Mouse (Mus musculus) heart, embryonic 12.5 days (tissue): ENCODE results near the gene Gm40460. TPM values are rescaled to one million over a fixed set of nuclear protein-coding genes. Genes with fewer than 3 reads are reported as not detected.
"Not testable (repeated sequence)": the region's sequence is repeated elsewhere in the genome, so short reads cannot be mapped to it uniquely, and the experiment has no call there.

Source experiments
- ATAC-seq: fragments of 200-750 bp; cut with Nextera tagmentation; 2 replicates; pipeline ENCODE4 v1.8.0; 2017; ENCODE audit warnings: moderate TSS enrichment, moderate library complexity; ENCODE audit not compliant: insufficient number of reproducible peaks, low FRiP score
- H3K27ac ChIP-seq: fragments of 300-500 bp; sonication (generic); 2 replicates; pipeline ENCODE4 v1.5.1; 2016; ENCODE audit warnings: mild to moderate bottlenecking, moderate library complexity; ENCODE audit not compliant: poor library complexity, severe bottlenecking
- H3K27me3 ChIP-seq: fragments of 300-500 bp; sonication (generic); replicated peaks from 2 replicates; pipeline ENCODE4 v1.6.1; 2016; ENCODE audit warnings: mild to moderate bottlenecking, moderate library complexity
- H3K36me3 ChIP-seq: fragments of 300-500 bp; sonication (generic); 2 replicates; pipeline ENCODE4 v1.6.1; 2016; ENCODE audit warnings: mild to moderate bottlenecking, moderate library complexity
- H3K4me1 ChIP-seq: fragments of 300-500 bp; sonication (generic); replicated peaks from 2 replicates; pipeline ENCODE4 v1.6.1; 2016; ENCODE audit warnings: mild to moderate bottlenecking
- H3K4me2 ChIP-seq: fragments of 300-500 bp; sonication (generic); 2 replicates; pipeline ENCODE4 v1.6.1; 2016; ENCODE audit warnings: mild to moderate bottlenecking, moderate library complexity
- H3K4me3 ChIP-seq: fragments of 300-500 bp; sonication (generic); 2 replicates; pipeline ENCODE4 v1.5.1; 2016; ENCODE audit warnings: mild to moderate bottlenecking
- H3K9ac ChIP-seq: fragments of 300-500 bp; sonication (generic); 2 replicates; pipeline ENCODE4 v1.6.1; 2016; ENCODE audit warnings: mild to moderate bottlenecking, moderate library complexity
- H3K9me3 ChIP-seq: fragments of 300-500 bp; sonication (generic); replicated peaks from 2 replicates; pipeline ENCODE4 v1.6.1; 2016; ENCODE audit warnings: mild to moderate bottlenecking, moderate library complexity
- WGBS: fragments of 180-500 bp; shearing (Covaris S2); methylation state at CpG from one replicate; pipeline ENCODE4 v1.1.7; 2016; 5-methylcytosine and 5-hydroxymethylcytosine counted together
- polyA plus RNA-seq: library from polyadenylated mRNA; unstranded; fragments of >200 nt; fragmentation: Nextera tagmentation; extraction: Ambion mirVana; gene quantifications from 2 replicates; pipeline ENCODE4 v1.2.1, GENCODE M21; 2016

The Gm40460 gene
- polyA plus RNA-seq, 1 experiment from 2014 or later, result not detected

DNA sequence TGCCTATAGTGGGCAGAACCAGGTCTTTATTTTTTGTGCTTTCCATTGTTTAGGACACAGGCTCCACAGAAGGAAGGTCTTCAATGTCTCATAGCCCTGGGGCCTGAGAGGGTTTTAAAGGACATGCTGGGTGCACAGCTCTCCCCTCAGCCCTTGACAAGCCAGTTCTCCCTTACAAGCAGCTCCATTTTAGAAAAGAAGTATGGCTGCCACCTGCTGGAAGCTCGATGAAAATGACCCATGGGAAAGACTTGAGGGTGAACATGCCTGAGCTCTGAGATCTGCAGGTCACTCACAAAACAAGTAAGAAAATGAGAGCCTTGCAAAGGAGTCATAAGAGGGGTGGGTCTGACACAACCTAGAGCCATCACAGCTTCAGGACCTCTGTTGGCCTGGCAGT, 8.9 kb upstream of the Gm40460 start:
- Histone ChIP-seq H3K27ac (no peak overlapping the region), H3K36me3 (no peaks in the 10 kb centered on the region), H3K4me1 (no peaks in the 10 kb centered on the region), H3K9ac (no peak overlapping the region), H3K9me3 (no peaks in the 10 kb centered on the region), H3K27me3 (peaks cover 21% of the 10 kb centered on the region), H3K4me2 (no peak overlapping the region), H3K4me3 (no peak overlapping the region)
- 2% methylated on average over 1 of the region's 1 CpGs for WGBS
- no peak for ATAC-seq

DNA sequence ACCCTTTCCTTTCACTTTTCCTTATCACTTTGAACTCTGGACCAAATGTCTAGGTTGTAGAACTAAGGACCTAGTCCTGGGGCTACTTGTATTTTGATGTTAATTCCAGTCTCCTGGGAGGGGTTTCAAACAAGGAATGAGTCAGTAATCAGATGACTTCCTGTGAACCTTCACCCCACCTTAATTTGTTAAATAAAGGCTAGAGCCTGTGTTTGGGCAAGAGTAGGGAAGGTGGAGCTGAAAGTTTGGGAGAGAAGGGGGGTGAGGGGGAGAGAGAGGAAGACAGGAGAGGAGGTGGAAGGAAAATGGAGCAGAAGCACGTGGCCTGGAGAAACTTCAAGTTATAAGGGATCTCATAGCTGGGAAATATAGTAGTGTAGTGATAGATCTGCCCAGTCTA, 9.3 kb downstream of the Gm40460 start:
- no peaks in the 10 kb centered on the region for H3K4me1 ChIP-seq
- WGBS, result 38% methylated on average over 1 of the region's 1 CpGs
- no peaks in the 10 kb centered on the region for H3K36me3 ChIP-seq
- H3K27ac ChIP-seq, result no peak overlapping the region
- H3K27me3 ChIP-seq, result no peaks in the 10 kb centered on the region
- no peak overlapping the region for H3K9ac ChIP-seq
- H3K9me3 ChIP-seq, result 0 out of 2 replicates have a peak, but pooled peaks cover 10% of the 10 kb centered on the region
- ATAC-seq, result no peak
- H3K4me3 ChIP-seq, result no peak overlapping the region
- H3K4me2 ChIP-seq, result no peak overlapping the region

DNA sequence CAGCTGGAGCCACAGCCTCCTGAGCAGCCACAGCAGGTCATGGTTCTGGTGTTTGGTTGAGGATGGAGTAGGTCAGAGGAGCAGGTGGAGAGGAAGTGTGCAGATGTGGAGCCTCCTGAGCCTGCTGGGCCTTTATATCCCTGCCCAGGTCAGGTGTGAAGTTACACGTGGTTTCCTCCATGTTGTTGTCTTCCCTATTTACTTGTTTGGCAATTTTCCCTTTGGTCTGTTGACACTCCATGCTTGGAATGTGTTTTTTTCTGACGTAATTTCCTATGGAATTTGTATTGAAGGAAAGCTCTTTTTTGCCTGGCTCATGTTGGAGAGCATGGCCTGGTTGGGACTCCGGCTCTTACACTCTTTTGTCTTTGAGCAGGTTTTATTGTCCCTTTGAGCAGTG, 11.0 kb downstream of the Gm40460 start, which contains the start of gene Krtap5-5:
Gene Krtap5-5 (minus strand): TSS at position 101 of the 400 bp plus-strand sequence.
- 47% methylated on average over 3 of the region's 3 CpGs for WGBS
- H3K27ac ChIP-seq, H3K9ac ChIP-seq, ATAC-seq, H3K36me3 ChIP-seq, H3K9me3 ChIP-seq, H3K4me3 ChIP-seq, H3K4me1 ChIP-seq, H3K4me2 ChIP-seq, H3K27me3 ChIP-seq: not testable (repeated sequence)

DNA sequence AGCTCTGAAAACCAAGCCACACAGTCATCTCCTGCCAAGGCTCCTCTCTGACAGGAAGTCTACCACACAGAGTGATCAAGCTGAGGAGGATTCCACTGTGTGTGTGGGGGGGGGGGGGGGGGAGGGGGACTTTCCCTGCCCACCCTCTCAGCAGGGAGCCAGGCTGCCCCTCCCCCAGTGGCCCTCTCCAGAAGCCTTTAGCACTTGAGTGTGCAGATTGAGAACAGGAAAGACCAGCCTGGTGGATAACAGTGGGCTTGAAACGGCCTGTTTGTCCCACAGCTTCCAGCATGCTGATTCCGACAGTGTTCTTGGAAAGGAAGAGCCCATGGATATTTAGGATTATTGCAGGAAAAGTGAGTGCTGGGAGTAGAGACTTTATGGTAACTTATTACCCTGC, 16.4 kb downstream of the Gm40460 start:
- Histone ChIP-seq H3K27ac (no peak overlapping the region), H3K4me2 (no peak overlapping the region), H3K9me3 (no peaks in the 10 kb centered on the region), H3K4me1 (peaks cover 5% of the 10 kb centered on the region; the same call in 1 of the 2 replicates), H3K9ac (no peak overlapping the region), H3K27me3 (no peaks in the 10 kb centered on the region), H3K4me3 (no peak overlapping the region), H3K36me3 (no peaks in the 10 kb centered on the region)
- 21% methylated on average over 2 of the region's 2 CpGs for WGBS
- no peak for ATAC-seq

DNA sequence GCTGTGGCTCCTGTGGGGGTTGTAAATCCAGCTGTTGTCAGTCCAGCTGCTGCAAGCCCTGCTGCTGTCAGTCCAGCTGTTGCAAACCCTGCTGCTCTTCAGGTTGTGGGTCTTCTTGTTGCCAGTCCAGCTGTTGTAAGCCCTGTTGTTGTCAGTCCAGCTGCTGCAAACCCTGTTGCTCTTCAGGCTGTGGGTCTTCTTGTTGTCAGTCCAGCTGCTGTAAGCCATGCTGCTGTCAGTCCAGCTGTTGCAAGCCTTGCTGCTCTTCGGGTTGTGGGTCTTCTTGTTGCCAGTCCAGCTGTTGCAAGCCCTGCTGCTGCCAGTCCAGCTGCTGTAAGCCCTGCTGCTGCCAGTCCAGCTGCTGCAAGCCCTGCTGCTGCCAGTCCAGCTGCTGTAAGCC, 28.7 kb downstream of the Gm40460 start:
- not testable (repeated sequence) for ATAC-seq, H3K27ac ChIP-seq, H3K36me3 ChIP-seq, H3K4me2 ChIP-seq, H3K4me3 ChIP-seq, H3K4me1 ChIP-seq, H3K9me3 ChIP-seq, H3K9ac ChIP-seq
- WGBS, result 64% methylated on average over 1 of the region's 1 CpGs
- H3K27me3 ChIP-seq, result peaks cover 13% of the 10 kb centered on the region; the same call in 1 of the 2 replicates

DNA sequence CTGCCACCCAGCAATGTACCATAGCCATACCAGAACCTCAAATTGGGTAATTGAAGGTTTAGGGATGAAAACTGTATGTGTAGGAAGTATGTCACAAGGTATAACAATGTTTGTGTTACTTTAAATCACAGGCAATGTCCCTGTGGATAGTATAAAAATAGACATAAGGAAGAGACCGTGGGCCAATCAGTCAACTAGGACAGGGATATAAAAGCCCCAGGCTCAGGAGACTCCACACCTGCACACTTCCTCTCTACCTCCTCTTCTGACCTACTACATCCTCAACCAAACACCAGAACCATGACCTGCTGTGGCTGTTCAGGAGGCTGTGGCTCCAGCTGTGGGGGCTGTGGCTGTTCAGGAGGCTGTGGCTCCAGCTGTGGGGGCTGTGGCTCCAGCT, 29.3 kb downstream of the Gm40460 start, which contains the start of gene Gm7579:
Gene Gm7579 (plus strand): TSS at position 301 of the 400 bp plus-strand sequence.
- no peaks in the 10 kb centered on the region; the same call in 1 of the 2 replicates for H3K9me3 ChIP-seq
- ATAC-seq, result no peak
- H3K4me2 ChIP-seq, result no peak within 1 kb of the TSS
- no peak within 1 kb of the TSS for H3K27ac ChIP-seq
- H3K9ac ChIP-seq, result no peak within 1 kb of the TSS
- H3K4me3 ChIP-seq, result no peak within 1 kb of the TSS
- no peaks in the 10 kb centered on the region for H3K36me3 ChIP-seq
- H3K27me3 ChIP-seq, result peaks cover 13% of the 10 kb centered on the region; the same call in 1 of the 2 replicates
- 63% methylated on average over 1 of the region's 1 CpGs for WGBS
- H3K4me1 ChIP-seq, result no peaks in the 10 kb centered on the region

DNA sequence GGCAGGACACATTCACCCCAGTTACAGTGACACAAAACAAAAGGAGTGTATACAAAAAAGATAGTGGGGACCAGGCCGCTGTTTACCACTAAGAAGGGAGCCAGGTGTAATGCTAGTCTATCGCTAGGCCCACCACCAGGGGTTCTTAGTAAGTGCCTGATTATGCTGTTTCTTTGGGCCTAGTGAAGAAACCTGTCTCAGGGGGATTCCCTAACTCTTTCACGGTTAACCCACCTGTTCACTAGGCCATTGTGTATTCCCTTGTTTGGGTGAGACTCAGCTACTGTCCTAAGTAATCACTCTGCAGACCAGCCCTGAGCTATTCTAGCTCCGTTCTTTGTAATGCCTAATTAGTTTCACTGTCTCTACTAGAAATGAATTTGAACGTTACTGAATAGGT, 34.0 kb downstream of the Gm40460 start:
- not testable (repeated sequence) for H3K9ac ChIP-seq, ATAC-seq, H3K27ac ChIP-seq, H3K4me1 ChIP-seq, H3K36me3 ChIP-seq, H3K9me3 ChIP-seq, H3K4me2 ChIP-seq, H3K27me3 ChIP-seq, H3K4me3 ChIP-seq
- 77% methylated on average over 5 of the region's 5 CpGs for WGBS

DNA sequence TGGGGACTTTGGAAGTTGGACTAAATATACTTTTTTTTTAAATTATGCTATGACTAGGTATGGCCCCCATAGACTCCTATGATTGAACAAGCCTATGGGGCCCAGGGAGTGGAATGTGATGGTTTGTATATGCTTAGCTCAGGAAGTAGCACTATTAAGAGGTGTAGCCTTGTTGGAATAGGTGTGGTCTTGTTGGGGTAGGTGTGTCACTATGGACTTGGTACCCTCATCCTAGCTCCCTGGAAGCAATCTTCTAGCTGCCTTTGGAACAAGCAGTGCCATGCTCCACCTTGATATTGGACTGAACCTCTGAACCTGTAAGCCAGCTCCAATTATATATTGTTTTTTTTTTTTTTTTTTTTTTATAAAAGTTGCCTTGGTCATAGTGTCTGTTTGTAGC, 35.4 kb downstream of the Gm40460 start:
- Histone ChIP-seq H3K9me3 (no peaks in the 10 kb centered on the region), H3K27ac (no peak overlapping the region), H3K4me2 (no peak overlapping the region), H3K36me3 (no peaks in the 10 kb centered on the region), H3K4me1 (no peaks in the 10 kb centered on the region), H3K9ac (no peak overlapping the region), H3K27me3 (0 out of 2 replicates have a peak, but pooled peaks cover 6% of the 10 kb centered on the region), H3K4me3 (no peak overlapping the region)
- no peak for ATAC-seq

DNA sequence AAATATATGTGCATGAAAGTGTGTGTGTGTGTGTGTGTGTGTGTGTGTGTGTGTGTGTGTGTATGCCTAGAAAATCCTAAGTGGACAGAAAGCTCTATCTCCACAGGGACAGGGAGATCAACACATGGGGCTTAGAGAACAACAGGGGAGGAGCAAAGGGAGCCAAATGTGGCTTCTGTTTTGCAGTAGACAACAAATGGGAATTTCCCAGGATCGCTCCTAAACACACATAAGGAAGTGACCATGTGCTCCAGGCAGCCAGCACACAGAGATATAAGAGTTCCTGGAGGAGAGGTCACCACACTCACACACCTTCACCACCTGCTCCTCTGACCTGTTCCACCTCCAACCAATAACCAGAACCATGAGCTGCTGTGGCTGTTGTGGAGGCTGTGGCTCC, 39.8 kb downstream of the Gm40460 start, which contains the start of gene Krtap5-3:
Gene Krtap5-3 (plus strand): TSS at position 301 of the 400 bp plus-strand sequence.
- no peak within 1 kb of the TSS for H3K27ac ChIP-seq
- no peaks in the 10 kb centered on the region for H3K9me3 ChIP-seq
- H3K4me1 ChIP-seq, result no peaks in the 10 kb centered on the region
- no peak within 1 kb of the TSS for H3K9ac ChIP-seq
- H3K36me3 ChIP-seq, result no peaks in the 10 kb centered on the region
- ATAC-seq, result no peak
- H3K4me3 ChIP-seq, result no peak within 1 kb of the TSS
- H3K4me2 ChIP-seq, result no peak within 1 kb of the TSS
- 0 out of 2 replicates have a peak, but pooled peaks cover 4% of the 10 kb centered on the region for H3K27me3 ChIP-seq
- WGBS, result 48% methylated on average over 1 of the region's 1 CpGs

DNA sequence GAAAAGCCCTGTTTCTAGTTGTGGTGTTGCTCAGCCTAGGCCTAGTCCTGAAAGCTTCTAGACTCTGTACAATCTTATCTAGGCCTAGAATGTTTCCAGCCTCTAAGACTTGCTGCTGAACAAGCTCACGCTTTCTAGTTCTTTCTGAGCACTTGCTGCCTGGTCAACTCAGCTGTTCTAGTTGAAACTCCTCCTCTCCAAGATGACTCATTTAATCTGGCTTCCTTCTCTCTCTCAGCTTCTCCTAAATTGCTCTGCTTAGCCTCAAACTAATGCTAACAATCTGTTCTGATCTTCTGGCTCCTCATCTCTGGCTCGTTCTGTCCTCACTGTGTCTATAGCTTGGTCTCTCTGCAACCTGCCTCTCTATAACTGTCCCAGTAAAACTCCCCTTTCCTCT, 42.1 kb downstream of the Gm40460 start:
- no peak overlapping the region for H3K9ac ChIP-seq
- H3K27ac ChIP-seq, result no peak overlapping the region
- H3K4me1 ChIP-seq, result no peaks in the 10 kb centered on the region
- no peak overlapping the region for H3K4me2 ChIP-seq
- H3K27me3 ChIP-seq, result 0 out of 2 replicates have a peak, but pooled peaks cover 4% of the 10 kb centered on the region
- H3K36me3 ChIP-seq, result no peaks in the 10 kb centered on the region
- 63% methylated on average over 2 of the region's 2 CpGs for WGBS
- ATAC-seq, result no peak
- 0 out of 2 replicates have a peak, but pooled peaks cover 7% of the 10 kb centered on the region for H3K9me3 ChIP-seq
- no peak overlapping the region for H3K4me3 ChIP-seq
